Mouse (Mus musculus) C2C12 (cell line): ENCODE measurements at regions not wholly inside any gene's neighbourhood (a gene's known extent, or its start where the extent isn't known, plus 50 kb on each side); places are given as distances from the start of the nearest gene placed in this dataset.

Source experiments
- CEBPB ChIP-seq: IDR thresholded peaks from one replicate; pipeline ENCODE4 v1.6.1; 2011; ENCODE audit warnings: low read depth, mild to moderate bottlenecking, control low read depth, moderate library complexity
- CTCF ChIP-seq: IDR thresholded peaks from one replicate; pipeline ENCODE4 v1.5.1; 2011; ENCODE audit not compliant: control insufficient read depth, insufficient read depth, insufficient read length
- FOSL1 ChIP-seq: IDR thresholded peaks from one replicate; pipeline ENCODE4 v1.8.0; 2011; ENCODE audit warnings: mild to moderate bottlenecking, low read length; ENCODE audit not compliant: poor library complexity, insufficient read depth, severe bottlenecking
- MAX ChIP-seq: IDR thresholded peaks from one replicate; pipeline ENCODE4 v1.6.1; 2011; ENCODE audit warnings: mild to moderate bottlenecking, control low read depth
- MYOD1 ChIP-seq: IDR thresholded peaks from one replicate; pipeline ENCODE4 v1.6.1; 2011; ENCODE audit warnings: low read depth; ENCODE audit not compliant: control insufficient read depth, insufficient read length
- MYOG ChIP-seq: IDR thresholded peaks from one replicate; pipeline ENCODE4 v1.6.1; 2011; ENCODE audit not compliant: control insufficient read depth, insufficient read length; ENCODE audit errors: extremely low read depth

GRCm38 (mm10) chr11:113034911-113035310, 252.9 kb downstream of the Sox9 start:
- TF ChIP-seq MAX: no peak
- TF ChIP-seq CTCF: no peak
- no peak for TF ChIP-seq MYOG
- no peak for TF ChIP-seq FOSL1
- no peak for TF ChIP-seq MYOD1
- no peak for TF ChIP-seq CEBPB
